Mouse (Mus musculus): ENCODE measurements around the gene BC030867. TPM values are rescaled to one million over a fixed set of nuclear protein-coding genes. Genes with fewer than 3 reads are reported as not detected.
A peak's percentile ranks its signal among the peaks of the same experiment; 100 is the strongest.

The BC030867 gene
- polyA plus RNA-seq, 1 experiment from 2014 or later, result 22.9 TPM

DNA sequence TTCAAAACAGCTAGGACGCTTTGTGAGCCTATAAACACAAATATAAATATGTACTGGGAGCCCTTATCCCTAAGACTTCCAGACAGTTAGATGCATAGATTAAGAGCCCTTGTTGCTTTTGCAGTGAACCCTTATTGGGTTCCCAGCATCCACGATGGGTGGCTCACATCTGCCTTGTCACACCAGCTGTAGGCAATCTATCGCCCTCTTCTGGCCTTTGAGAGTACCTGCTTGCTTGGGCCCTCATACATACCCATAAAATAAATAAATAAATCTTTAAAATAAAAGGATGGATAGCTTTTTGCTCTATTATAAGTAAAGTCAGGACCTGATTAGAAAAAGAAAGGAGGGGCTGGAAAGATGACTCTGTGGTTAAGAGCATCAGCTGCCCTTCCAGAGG, 9.8 kb downstream of the BC030867 start:
- ATAC-seq (ENCODE audit: low FRiP score, low TSS enrichment), result no peak
- Histone ChIP-seq H3K4me3 (ENCODE audit: low read length) (no peak overlapping the region), H3K9ac (ENCODE audit: low read depth, low read length) (no peak overlapping the region), H3K4me1 (ENCODE audit: control insufficient read depth, insufficient read depth, low read length) (no peaks in the 10 kb centered on the region), H3K36me3 (ENCODE audit: control insufficient read depth, insufficient read depth, low read length) (peaks cover 62% of the 10 kb centered on the region), H3K9me3 (ENCODE audit: control insufficient read depth, low read length) (no peaks in the 10 kb centered on the region), H3K4me2 (replicated peaks; ENCODE audit: low read depth, low read length) (no peak overlapping the region), H3K27ac (ENCODE audit: low read depth, low read length) (no peak overlapping the region), H3K27me3 (ENCODE audit: control insufficient read depth, insufficient read depth, low read length) (no peaks in the 10 kb centered on the region)
- 95% methylated on average over 3 of the region's 3 CpGs for WGBS

DNA sequence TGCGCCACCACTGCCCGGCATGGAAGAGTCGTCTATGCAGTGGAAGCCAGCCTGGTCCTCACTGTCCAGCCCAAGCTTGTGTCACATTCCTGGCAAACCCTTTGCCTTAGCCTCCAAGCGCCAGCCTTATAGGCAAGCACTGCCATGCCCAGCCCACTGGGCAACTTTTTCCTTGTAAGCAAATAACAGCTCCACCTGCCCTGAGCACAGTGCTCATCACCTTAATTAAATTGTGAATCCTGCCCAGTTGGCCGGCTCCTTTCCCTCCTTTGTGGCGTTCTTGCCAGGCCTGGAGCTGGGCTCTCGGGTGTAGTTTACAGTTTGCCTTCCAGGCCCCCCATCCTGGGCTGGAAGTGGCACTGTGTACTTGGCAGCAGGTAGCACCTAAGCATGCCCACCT, 14.5 kb downstream of the BC030867 start:
- H3K4me2 ChIP-seq (replicated peaks; ENCODE audit: low read depth, low read length), result no peak overlapping the region
- peaks cover 40% of the 10 kb centered on the region for H3K36me3 ChIP-seq (ENCODE audit: control insufficient read depth, insufficient read depth, low read length)
- H3K9ac ChIP-seq (ENCODE audit: low read depth, low read length), result no peak overlapping the region
- H3K4me1 ChIP-seq (ENCODE audit: control insufficient read depth, insufficient read depth, low read length), result no peaks in the 10 kb centered on the region
- 94% methylated on average over 7 of the region's 7 CpGs for WGBS
- no peak overlapping the region for H3K27ac ChIP-seq (ENCODE audit: low read depth, low read length)
- ATAC-seq (ENCODE audit: low FRiP score, low TSS enrichment), result no peak
- H3K27me3 ChIP-seq (ENCODE audit: control insufficient read depth, insufficient read depth, low read length), result no peaks in the 10 kb centered on the region
- no peak overlapping the region for H3K4me3 ChIP-seq (ENCODE audit: low read length)
- no peaks in the 10 kb centered on the region for H3K9me3 ChIP-seq (ENCODE audit: control insufficient read depth, low read length)

DNA sequence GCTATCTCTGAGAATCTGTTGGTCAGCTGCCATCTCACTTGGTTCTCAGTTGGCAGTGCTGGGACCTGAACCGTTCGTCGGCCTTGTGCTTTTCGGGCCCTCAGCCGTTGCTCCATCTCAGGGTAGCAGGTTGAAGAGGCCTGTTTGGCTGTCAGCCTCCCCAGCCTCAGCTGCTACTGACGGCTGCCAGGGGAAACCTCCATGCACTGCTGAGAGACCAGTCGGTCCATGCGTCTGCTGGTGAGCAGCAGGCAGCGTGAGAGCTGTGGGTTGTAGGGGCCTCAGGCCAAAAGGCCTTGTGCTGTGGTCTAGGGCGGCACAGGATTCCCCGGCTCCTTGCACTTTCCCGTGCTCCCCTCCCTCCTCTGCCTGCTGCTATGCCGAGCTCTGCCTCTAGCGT, 17.1 kb downstream of the BC030867 start:
- Histone ChIP-seq H3K27me3 (ENCODE audit: control insufficient read depth, insufficient read depth, low read length) (no peaks in the 10 kb centered on the region), H3K27ac (ENCODE audit: low read depth, low read length) (no peak overlapping the region), H3K4me2 (replicated peaks; ENCODE audit: low read depth, low read length) (no peak overlapping the region), H3K9ac (ENCODE audit: low read depth, low read length) (no peak overlapping the region), H3K9me3 (ENCODE audit: control insufficient read depth, low read length) (no peaks in the 10 kb centered on the region), H3K4me3 (ENCODE audit: low read length) (no peak overlapping the region), H3K36me3 (ENCODE audit: control insufficient read depth, insufficient read depth, low read length) (peaks cover 22% of the 10 kb centered on the region), H3K4me1 (ENCODE audit: control insufficient read depth, insufficient read depth, low read length) (no peaks in the 10 kb centered on the region)
- WGBS, result 65% methylated on average over 14 of the region's 14 CpGs
- no peak for ATAC-seq (ENCODE audit: low FRiP score, low TSS enrichment)

DNA sequence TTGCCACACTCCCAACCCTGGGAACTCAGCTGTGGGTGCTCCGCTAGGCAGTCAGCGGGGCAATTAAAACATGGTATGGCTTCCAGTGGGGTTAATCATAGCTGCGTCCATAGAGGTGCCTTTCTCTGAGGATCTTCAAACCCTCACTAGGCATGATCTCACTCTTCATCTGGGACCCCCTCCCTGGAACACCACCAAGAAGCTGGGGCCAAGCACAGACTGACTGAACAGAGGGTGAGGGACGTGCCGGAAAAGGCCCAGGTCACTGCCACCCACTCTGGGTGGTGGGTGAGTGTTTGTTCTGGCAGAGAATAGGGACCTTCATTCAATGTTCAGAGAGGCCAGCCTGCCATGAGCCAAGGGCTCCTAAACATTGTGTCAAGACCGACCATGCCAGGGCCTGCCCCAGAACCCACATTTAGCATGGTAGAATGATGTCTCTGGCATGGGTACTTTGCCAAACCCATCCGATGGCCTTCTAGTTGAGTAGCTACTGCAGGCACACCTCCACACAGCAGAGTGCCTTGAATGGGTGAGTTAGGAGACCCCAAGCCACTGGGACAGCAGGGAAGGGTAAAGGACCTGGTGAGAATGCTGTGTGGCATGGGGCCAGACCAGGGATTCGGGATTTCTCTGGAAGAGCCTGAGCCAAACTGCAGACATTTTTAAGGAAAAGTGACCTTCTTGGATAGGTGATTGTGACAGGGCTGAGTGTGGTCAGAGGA, 18.1 kb downstream of the BC030867 start:
- ATAC-seq (ENCODE audit: low FRiP score, low TSS enrichment), result no peak
- H3K27ac ChIP-seq (ENCODE audit: low read depth, low read length), result no peak overlapping the region

DNA sequence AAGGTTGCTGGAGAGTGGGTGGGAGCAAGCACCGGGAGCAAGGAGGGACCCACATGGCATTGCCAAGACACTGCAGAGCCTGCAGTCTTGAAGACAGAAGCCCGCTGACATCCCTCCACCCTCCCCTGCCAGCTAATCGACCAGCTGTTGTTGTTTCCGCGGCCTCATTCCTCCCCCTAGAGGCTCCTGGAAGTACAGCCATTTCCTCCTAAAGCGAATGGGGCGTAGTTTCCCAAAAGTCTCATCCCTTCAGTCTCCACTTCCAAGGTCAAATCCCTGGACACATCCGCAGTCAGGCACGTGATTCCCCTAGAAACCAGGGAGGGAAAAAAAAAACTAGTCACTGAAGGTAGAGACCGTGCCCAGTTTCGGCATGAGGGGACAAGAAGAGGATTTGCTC, 18.8 kb downstream of the BC030867 start:
- Histone ChIP-seq H3K9me3 (ENCODE audit: control insufficient read depth, low read length) (no peaks in the 10 kb centered on the region), H3K4me2 (replicated peaks; ENCODE audit: low read depth, low read length) (no peak overlapping the region), H3K4me1 (ENCODE audit: control insufficient read depth, insufficient read depth, low read length) (no peaks in the 10 kb centered on the region), H3K4me3 (ENCODE audit: low read length) (no peak overlapping the region), H3K9ac (ENCODE audit: low read depth, low read length) (no peak overlapping the region), H3K27me3 (ENCODE audit: control insufficient read depth, insufficient read depth, low read length) (no peaks in the 10 kb centered on the region), H3K36me3 (ENCODE audit: control insufficient read depth, insufficient read depth, low read length) (peaks cover 11% of the 10 kb centered on the region; the same call in 1 of the 2 replicates), H3K27ac (ENCODE audit: low read depth, low read length) (no peak overlapping the region)
- 8% methylated on average over 11 of the region's 11 CpGs for WGBS
- peak; percentile 33; the same call in 1 of the 2 replicates for ATAC-seq (ENCODE audit: low FRiP score, low TSS enrichment)

More for the DNA sequence above, 18.1 kb downstream of the BC030867 start:
- Histone ChIP-seq H3K4me2 (replicated peaks; ENCODE audit: low read depth, low read length) (no peak overlapping the region), H3K9ac (ENCODE audit: low read depth, low read length) (no peak overlapping the region), H3K9me3 (ENCODE audit: control insufficient read depth, low read length) (no peaks in the 10 kb centered on the region), H3K4me3 (ENCODE audit: low read length) (no peak overlapping the region), H3K36me3 (ENCODE audit: control insufficient read depth, insufficient read depth, low read length) (peaks cover 18% of the 10 kb centered on the region), H3K4me1 (ENCODE audit: control insufficient read depth, insufficient read depth, low read length) (no peaks in the 10 kb centered on the region), H3K27me3 (ENCODE audit: control insufficient read depth, insufficient read depth, low read length) (no peaks in the 10 kb centered on the region)
- 88% methylated on average over 8 of the region's 8 CpGs for WGBS

DNA sequence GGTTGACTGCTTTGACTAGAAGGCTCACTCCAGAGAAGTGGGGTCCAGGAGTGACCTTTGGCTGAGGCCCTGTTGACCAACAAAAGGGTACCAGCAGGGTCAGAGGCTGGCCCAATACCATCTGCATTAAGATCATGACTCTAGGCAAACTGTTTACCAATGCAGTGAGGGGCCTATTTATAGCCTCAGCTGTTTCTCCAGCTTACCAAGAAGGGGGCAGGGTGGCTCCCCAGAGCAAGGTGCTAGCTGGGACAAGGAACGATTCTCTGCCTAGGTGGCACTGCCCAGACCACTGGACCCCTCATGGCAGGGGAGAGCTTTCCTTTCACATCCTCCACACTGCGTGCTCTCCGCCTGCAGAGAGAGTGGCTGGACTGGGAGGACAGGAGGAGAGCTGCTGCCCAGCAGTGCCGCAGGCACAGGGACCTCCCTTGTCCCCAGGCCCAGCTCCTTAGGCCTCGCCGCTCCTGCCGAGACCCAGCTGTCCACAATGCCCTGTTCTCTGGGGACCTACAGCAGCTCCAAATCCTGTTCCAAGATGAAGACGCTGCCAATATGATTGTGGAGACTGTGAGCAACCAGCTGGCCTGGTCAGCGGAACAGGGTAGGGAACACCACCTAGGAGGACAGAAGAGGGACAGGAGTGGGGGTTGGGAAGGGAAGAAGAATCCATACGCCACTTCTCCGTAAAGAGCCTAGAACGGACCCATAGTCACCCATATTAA, 20.0 kb downstream of the BC030867 start, which contains the start of gene Asb16:
Asb16 (plus strand) TSS at position 224 of the 725 bp plus-strand sequence.
- Histone ChIP-seq H3K27me3 (ENCODE audit: control insufficient read depth, insufficient read depth, low read length) (no peaks in the 10 kb centered on the region), H3K9ac (ENCODE audit: low read depth, low read length) (no peak within 1 kb of the TSS), H3K4me2 (replicated peaks; ENCODE audit: low read depth, low read length) (no peak within 1 kb of the TSS), H3K36me3 (ENCODE audit: control insufficient read depth, insufficient read depth, low read length) (peaks cover 4% of the 10 kb centered on the region; the same call in 1 of the 2 replicates), H3K9me3 (ENCODE audit: control insufficient read depth, low read length) (no peaks in the 10 kb centered on the region), H3K4me1 (ENCODE audit: control insufficient read depth, insufficient read depth, low read length) (no peaks in the 10 kb centered on the region), H3K27ac (ENCODE audit: low read depth, low read length) (no peak within 1 kb of the TSS), H3K4me3 (ENCODE audit: low read length) (no peak within 1 kb of the TSS)
- WGBS, result 87% methylated on average over 12 of the region's 12 CpGs
- ATAC-seq (ENCODE audit: low FRiP score, low TSS enrichment), result no peak; the same call in 1 of the 2 replicates

DNA sequence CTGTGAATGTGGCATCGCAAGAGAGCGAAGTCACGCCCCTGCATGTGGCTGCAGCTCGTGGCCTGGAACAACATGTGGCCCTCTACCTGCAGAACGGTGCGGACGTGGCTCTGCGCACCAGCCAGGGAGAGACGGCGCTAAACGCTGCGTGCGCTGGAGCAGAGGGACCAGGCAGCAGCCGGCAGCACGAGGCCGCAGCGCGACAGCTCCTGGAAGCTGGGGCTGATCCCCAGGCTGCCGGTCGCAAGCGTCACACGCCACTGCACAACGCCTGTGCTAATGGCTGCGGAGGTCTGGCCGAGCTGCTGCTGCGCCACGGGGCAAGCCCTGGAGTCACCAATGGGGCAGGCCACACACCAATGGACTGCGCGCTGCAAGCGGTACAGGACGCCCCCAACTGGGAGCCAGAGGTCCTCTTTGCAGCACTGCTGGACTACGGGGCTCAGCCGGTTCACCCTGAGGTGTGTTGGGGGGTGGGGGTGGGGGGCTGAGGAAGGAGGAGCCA, 27.8 kb downstream of the BC030867 start:
- peaks cover 3% of the 10 kb centered on the region; the same call in 1 of the 2 replicates for H3K4me1 ChIP-seq (ENCODE audit: control insufficient read depth, insufficient read depth, low read length)
- ATAC-seq (ENCODE audit: low FRiP score, low TSS enrichment), result peak; percentile 90
- no peak overlapping the region for H3K27ac ChIP-seq (ENCODE audit: low read depth, low read length)
- WGBS, result under 1% methylated on average over 33 of the region's 33 CpGs
- peak overlapping the region; percentile 73 for H3K4me2 ChIP-seq (replicated peaks; ENCODE audit: low read depth, low read length)
- no peaks in the 10 kb centered on the region for H3K27me3 ChIP-seq (ENCODE audit: control insufficient read depth, insufficient read depth, low read length)
- no peaks in the 10 kb centered on the region for H3K36me3 ChIP-seq (ENCODE audit: control insufficient read depth, insufficient read depth, low read length)
- peak overlapping the region; percentile 36 for H3K4me3 ChIP-seq (ENCODE audit: low read length)
- no peaks in the 10 kb centered on the region for H3K9me3 ChIP-seq (ENCODE audit: control insufficient read depth, low read length)
- H3K9ac ChIP-seq (ENCODE audit: low read depth, low read length), result peak overlapping the region; percentile 50

DNA sequence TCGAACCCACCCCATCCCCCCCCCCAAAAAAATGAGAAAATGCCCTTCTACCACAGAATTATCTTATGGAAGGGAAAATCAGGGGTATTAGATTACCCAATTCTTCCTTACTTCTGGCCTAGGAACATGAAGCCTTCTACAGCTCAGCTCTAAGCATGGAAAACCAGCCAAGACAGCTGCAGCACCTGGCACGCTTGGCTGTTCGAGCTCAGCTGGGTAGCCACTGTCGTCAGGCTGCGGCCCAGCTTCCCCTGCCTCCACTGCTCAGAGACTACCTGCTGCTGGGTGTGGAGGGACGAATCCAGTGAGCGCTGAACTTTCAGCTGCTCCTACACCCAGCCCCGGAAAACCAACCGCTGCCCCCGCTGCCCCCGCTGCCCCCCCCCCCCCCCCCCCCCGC, 29.1 kb downstream of the BC030867 start:
- 64% methylated on average over 8 of the region's 12 CpGs for WGBS
- H3K4me3 ChIP-seq (ENCODE audit: low read length), result no peak overlapping the region
- no peak overlapping the region for H3K27ac ChIP-seq (ENCODE audit: low read depth, low read length)
- no peaks in the 10 kb centered on the region for H3K27me3 ChIP-seq (ENCODE audit: control insufficient read depth, insufficient read depth, low read length)
- H3K9ac ChIP-seq (ENCODE audit: low read depth, low read length), result no peak overlapping the region
- no peak for ATAC-seq (ENCODE audit: low FRiP score, low TSS enrichment)
- H3K9me3 ChIP-seq (ENCODE audit: control insufficient read depth, low read length), result no peaks in the 10 kb centered on the region
- no peak overlapping the region for H3K4me2 ChIP-seq (replicated peaks; ENCODE audit: low read depth, low read length)
- no peaks in the 10 kb centered on the region for H3K36me3 ChIP-seq (ENCODE audit: control insufficient read depth, insufficient read depth, low read length)
- peaks cover 3% of the 10 kb centered on the region; the same call in 1 of the 2 replicates for H3K4me1 ChIP-seq (ENCODE audit: control insufficient read depth, insufficient read depth, low read length)

DNA sequence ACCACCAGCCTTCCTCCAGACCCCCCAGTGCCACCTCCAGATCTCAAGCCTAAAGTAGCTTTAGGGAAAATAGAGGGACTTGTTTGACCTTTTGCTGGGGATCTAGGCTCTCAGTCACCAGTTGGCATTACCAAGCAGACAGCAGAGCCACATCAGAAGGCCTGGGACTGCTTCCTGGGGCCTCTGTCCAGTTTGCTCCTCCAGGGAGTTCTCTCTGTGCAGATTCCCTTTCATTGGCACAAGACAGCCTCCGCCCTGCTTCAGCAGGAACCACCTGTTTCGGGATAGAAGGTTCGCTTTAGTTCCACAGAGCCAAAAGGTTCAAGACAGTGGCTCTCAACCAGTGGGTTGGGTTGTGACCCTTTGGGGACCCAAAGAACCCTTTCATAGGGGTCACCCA, 30.9 kb downstream of the BC030867 start:
- H3K4me1 ChIP-seq (ENCODE audit: control insufficient read depth, insufficient read depth, low read length), result peaks cover 3% of the 10 kb centered on the region; the same call in 1 of the 2 replicates
- H3K9ac ChIP-seq (ENCODE audit: low read depth, low read length), result no peak overlapping the region
- 82% methylated on average over 3 of the region's 3 CpGs for WGBS
- H3K36me3 ChIP-seq (ENCODE audit: control insufficient read depth, insufficient read depth, low read length), result no peaks in the 10 kb centered on the region
- no peak overlapping the region for H3K4me3 ChIP-seq (ENCODE audit: low read length)
- H3K9me3 ChIP-seq (ENCODE audit: control insufficient read depth, low read length), result no peaks in the 10 kb centered on the region
- no peak overlapping the region for H3K27ac ChIP-seq (ENCODE audit: low read depth, low read length)
- no peaks in the 10 kb centered on the region for H3K27me3 ChIP-seq (ENCODE audit: control insufficient read depth, insufficient read depth, low read length)
- H3K4me2 ChIP-seq (replicated peaks; ENCODE audit: low read depth, low read length), result no peak overlapping the region
- ATAC-seq (ENCODE audit: low FRiP score, low TSS enrichment), result no peak

All from kidney, embryonic 14.5 days (tissue).